Mouse (Mus musculus) embryonic facial prominence, embryonic 12.5 days (tissue): ENCODE data around the gene Col4a3bp. TPM values are rescaled to one million over a fixed set of nuclear protein-coding genes. Genes with fewer than 3 reads are reported as not detected.

ENCODE experiments used
- ATAC-seq: fragments of 200-750 bp; cut with Nextera tagmentation; 2 replicates; pipeline ENCODE4 v1.8.0; 2017; ENCODE audit not compliant: insufficient number of reproducible peaks, insufficient read depth, low FRiP score, low TSS enrichment
- H3K27ac ChIP-seq: fragments of 300-500 bp; sonication (generic); 2 replicates; pipeline ENCODE4 v1.5.1; 2016; ENCODE audit warnings: mild to moderate bottlenecking
- H3K27me3 ChIP-seq: fragments of 300-500 bp; sonication (generic); 2 replicates; pipeline ENCODE4 v1.6.1; 2016; ENCODE audit warnings: mild to moderate bottlenecking, moderate library complexity
- H3K36me3 ChIP-seq: fragments of 300-500 bp; sonication (generic); 2 replicates; pipeline ENCODE4 v1.6.1; 2016; ENCODE audit warnings: mild to moderate bottlenecking
- H3K4me1 ChIP-seq: fragments of 300-500 bp; sonication (generic); 2 replicates; pipeline ENCODE4 v1.6.1; 2016
- H3K4me2 ChIP-seq: fragments of 300-500 bp; sonication (generic); replicated peaks from 2 replicates; pipeline ENCODE4 v1.6.1; 2016; ENCODE audit warnings: mild to moderate bottlenecking, moderate library complexity
- H3K4me3 ChIP-seq: fragments of 300-500 bp; sonication (generic); 2 replicates; pipeline ENCODE4 v1.5.1; 2016; ENCODE audit warnings: mild to moderate bottlenecking
- H3K9ac ChIP-seq: fragments of 300-500 bp; sonication (generic); 2 replicates; pipeline ENCODE4 v1.6.1; 2016; ENCODE audit warnings: mild to moderate bottlenecking, moderate library complexity
- H3K9me3 ChIP-seq: fragments of 300-500 bp; sonication (generic); 2 replicates; pipeline ENCODE4 v1.6.1; 2016; ENCODE audit warnings: mild to moderate bottlenecking, moderate library complexity
- WGBS: fragments of 180-500 bp; shearing (Covaris S2); methylation state at CpG from one replicate; pipeline ENCODE4 v1.1.7; 2016; 5-methylcytosine and 5-hydroxymethylcytosine counted together
- polyA plus RNA-seq: library from polyadenylated mRNA; unstranded; fragments of >200 nt; fragmentation: Nextera tagmentation; extraction: Ambion mirVana; gene quantifications from 2 replicates; pipeline ENCODE4 v1.2.1, GENCODE M21; 2016

Col4a3bp gene
- polyA plus RNA-seq, 1 experiment from 2014 or later, result 10.7 TPM

DNA sequence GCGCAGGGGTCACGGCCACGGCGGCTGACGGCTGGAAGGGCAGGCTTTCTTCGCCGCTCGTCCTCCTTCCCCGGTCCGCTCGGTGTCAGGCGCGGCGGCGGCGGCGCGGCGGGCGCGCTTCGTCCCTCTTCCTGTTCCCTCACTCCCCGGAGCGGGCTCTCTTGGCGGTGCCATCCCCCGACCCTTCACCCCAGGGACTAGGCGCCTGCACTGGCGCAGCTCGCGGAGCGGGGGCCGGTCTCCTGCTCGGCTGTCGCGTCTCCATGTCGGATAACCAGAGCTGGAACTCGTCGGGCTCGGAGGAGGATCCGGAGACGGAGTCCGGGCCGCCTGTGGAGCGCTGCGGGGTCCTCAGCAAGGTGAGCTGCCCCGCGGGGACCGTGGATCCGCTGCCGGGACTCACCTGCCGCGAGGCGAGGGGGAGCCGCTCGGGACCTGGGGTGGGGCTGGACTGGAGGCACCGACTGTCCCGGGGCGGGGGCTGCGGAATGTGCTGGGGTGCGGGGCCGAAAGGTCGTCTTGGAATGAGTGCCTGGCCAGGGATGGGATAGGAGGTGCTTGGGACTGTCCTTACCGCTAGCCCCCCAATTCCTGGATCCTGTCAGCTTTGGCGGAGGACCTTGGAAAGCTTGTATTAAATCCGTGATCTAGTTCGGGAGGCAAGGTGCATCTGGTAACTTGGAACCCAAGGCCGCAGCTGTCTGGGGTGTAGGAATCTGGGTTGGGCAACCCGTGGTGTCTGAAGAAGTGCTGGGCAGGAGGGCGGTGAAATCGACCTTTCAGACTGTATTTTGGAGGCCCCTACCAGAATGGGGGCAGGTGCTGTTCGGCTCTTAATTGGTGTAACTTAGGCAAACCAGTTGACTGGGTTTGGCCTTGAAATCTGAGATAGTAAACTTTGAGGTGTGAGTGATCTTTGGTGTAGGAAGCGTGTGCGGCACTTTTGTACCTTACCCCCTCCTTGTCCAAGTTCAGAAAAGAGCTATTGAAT is 778 bp downstream of the Col4a3bp start:
- ATAC-seq, result peak; percentile 64
- H3K27ac ChIP-seq, result peak overlapping the region; percentile 88
- WGBS, result under 1% methylated on average over 72 of the region's 73 CpGs
- no peaks in the 10 kb centered on the region for H3K27me3 ChIP-seq
- H3K4me3 ChIP-seq, result peak overlapping the region; percentile 98
- peaks cover 10% of the 10 kb centered on the region; the same call in 1 of the 2 replicates for H3K4me1 ChIP-seq
- peak overlapping the region; percentile 79 for H3K4me2 ChIP-seq
- H3K9me3 ChIP-seq, result no peaks in the 10 kb centered on the region
- H3K36me3 ChIP-seq, result no peaks in the 10 kb centered on the region
- peak overlapping the region; percentile 93 for H3K9ac ChIP-seq

- H3K4me1 ChIP-seq, result peaks cover 10% of the 10 kb centered on the region; the same call in 1 of the 2 replicates
- WGBS, result 77% methylated on average over 2 of the region's 2 CpGs
- H3K27me3 ChIP-seq, result no peaks in the 10 kb centered on the region
- H3K27ac ChIP-seq, result no peak overlapping the region
- H3K9ac ChIP-seq, result no peak overlapping the region
- no peaks in the 10 kb centered on the region for H3K9me3 ChIP-seq
- no peak for ATAC-seq
- H3K4me3 ChIP-seq, result no peak overlapping the region
- no peak overlapping the region for H3K4me2 ChIP-seq
- no peaks in the 10 kb centered on the region for H3K36me3 ChIP-seq
These were observed 2.1 kb downstream of the Col4a3bp start for GRCm38 (mm10) chr13:96544506-96544905.

GRCm38 (mm10) chr13:96547250-96547649 is 4.8 kb downstream of the Col4a3bp start:
- 67% methylated on average over 1 of the region's 1 CpGs for WGBS
- H3K9me3 ChIP-seq, result no peaks in the 10 kb centered on the region
- no peak overlapping the region for H3K4me2 ChIP-seq
- no peaks in the 10 kb centered on the region for H3K27me3 ChIP-seq
- no peak overlapping the region for H3K27ac ChIP-seq
- H3K4me3 ChIP-seq, result no peak overlapping the region
- no peaks in the 10 kb centered on the region for H3K36me3 ChIP-seq
- H3K4me1 ChIP-seq, result peaks cover 7% of the 10 kb centered on the region; the same call in 1 of the 2 replicates
- ATAC-seq, result no peak
- no peak overlapping the region for H3K9ac ChIP-seq

DNA sequence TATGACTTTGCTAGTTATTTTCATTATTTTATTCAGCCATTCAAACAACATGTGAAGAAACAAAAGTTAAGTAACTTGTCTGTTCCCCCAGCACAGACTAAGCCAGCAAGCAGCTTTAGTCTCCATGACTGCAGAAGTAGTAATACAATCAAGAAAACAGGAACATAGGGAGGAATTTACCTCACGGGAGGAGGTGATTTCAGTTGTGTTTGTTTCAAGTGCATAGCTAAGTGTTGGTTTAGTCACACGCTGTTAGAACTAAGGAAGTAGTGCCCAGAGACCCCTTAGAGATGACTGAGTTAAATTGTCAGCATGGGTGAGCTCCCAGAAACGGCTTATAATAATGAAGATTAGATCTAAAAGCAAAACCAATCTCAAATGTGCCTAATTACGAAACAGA is 5.5 kb downstream of the Col4a3bp start:
- no peaks in the 10 kb centered on the region for H3K27me3 ChIP-seq
- H3K4me3 ChIP-seq, result no peak overlapping the region
- no peak for ATAC-seq
- H3K27ac ChIP-seq, result no peak overlapping the region
- H3K9me3 ChIP-seq, result no peaks in the 10 kb centered on the region
- peaks cover 7% of the 10 kb centered on the region; the same call in 1 of the 2 replicates for H3K4me1 ChIP-seq
- 65% methylated on average over 4 of the region's 4 CpGs for whole genome bisulfite sequencing
- H3K4me2 ChIP-seq, result no peak overlapping the region
- H3K9ac ChIP-seq, result no peak overlapping the region
- H3K36me3 ChIP-seq, result no peaks in the 10 kb centered on the region

DNA sequence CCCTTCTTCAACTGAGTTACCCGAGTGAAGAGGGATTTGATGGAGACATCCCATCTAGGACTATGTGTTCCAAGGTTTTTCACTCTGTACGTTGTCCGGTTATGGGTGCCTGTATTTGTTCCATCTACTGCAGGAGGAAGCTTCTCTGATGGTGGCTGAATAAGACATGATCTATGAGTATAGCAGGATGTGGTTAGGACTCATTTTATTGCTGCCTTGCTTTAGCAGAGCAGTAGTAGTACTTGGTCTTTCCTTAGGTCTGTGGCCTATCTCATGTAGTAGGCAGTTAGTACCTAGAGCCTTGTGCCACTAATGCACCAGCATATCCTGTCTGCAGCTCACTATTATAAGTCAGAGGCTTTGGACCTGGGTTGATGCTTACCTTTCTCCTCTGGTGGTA is 12.7 kb downstream of the Col4a3bp start:
- WGBS, result 93% methylated on average over 3 of the region's 3 CpGs
- H3K27me3 ChIP-seq, result no peaks in the 10 kb centered on the region
- H3K4me2 ChIP-seq, result no peak overlapping the region
- no peaks in the 10 kb centered on the region for H3K4me1 ChIP-seq
- H3K27ac ChIP-seq, result no peak overlapping the region
- H3K9ac ChIP-seq, result no peak overlapping the region
- H3K9me3 ChIP-seq, result no peaks in the 10 kb centered on the region
- no peaks in the 10 kb centered on the region for H3K36me3 ChIP-seq
- H3K4me3 ChIP-seq, result no peak overlapping the region
- ATAC-seq, result no peak

DNA sequence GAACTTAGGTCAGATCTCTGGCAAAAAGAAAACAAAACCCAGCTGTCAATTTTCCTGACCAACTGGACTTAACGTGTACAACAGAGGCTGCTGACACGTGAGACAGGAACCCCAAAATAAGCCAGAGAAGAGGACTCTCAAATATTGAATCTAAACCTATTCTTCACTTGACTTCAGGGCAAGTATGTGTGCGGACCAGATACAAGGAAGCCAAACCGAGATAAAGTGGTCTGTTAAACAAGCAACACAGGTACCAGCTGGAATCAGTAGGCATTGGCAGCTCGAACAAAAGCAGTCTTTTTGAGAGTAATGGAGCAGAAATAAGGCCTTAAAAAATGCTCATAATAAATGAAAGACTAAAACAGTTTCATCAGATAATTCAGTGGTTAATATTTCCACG is 25.6 kb downstream of the Col4a3bp start:
- 62% methylated on average over 6 of the region's 6 CpGs for WGBS
- H3K27me3 ChIP-seq, result no peaks in the 10 kb centered on the region
- no peak for ATAC-seq
- H3K36me3 ChIP-seq, result 0 out of 2 replicates have a peak, but pooled peaks cover 6% of the 10 kb centered on the region
- H3K9me3 ChIP-seq, result no peaks in the 10 kb centered on the region
- H3K27ac ChIP-seq, result no peak overlapping the region
- no peak overlapping the region for H3K9ac ChIP-seq
- no peaks in the 10 kb centered on the region for H3K4me1 ChIP-seq
- H3K4me3 ChIP-seq, result no peak overlapping the region
- no peak overlapping the region for H3K4me2 ChIP-seq

GRCm38 (mm10) chr13:96570313-96571015 is 28.0 kb downstream of the Col4a3bp start:
- no peak for ATAC-seq
- H3K27ac ChIP-seq, result no peak overlapping the region
- H3K4me3 ChIP-seq, result no peak overlapping the region
- 0 out of 2 replicates have a peak, but pooled peaks cover 7% of the 10 kb centered on the region for H3K36me3 ChIP-seq
- H3K9me3 ChIP-seq, result no peaks in the 10 kb centered on the region
- H3K9ac ChIP-seq, result no peak overlapping the region
- H3K4me2 ChIP-seq, result no peak overlapping the region
- H3K4me1 ChIP-seq, result no peaks in the 10 kb centered on the region
- no peaks in the 10 kb centered on the region for H3K27me3 ChIP-seq
- 41% methylated on average over 10 of the region's 10 CpGs for WGBS

DNA sequence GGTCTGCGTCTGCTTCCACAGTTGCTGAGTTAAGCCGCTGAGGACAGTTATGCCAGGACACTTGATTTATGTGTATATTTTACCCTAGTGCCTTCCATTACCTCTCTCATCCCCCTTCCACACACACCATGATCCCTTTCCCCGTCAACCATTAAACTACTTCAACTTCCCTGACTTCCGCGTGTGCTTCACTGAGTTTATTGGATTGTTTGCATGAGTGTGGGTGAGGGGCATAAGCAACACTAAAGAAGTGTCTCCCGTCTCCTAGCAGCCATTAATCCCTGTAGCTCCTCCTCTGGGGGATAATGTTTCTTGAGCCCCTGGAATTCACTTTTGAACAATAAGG is 28.6 kb downstream of the Col4a3bp start:
- 59% methylated on average over 6 of the region's 6 CpGs for WGBS
- no peaks in the 10 kb centered on the region for H3K27me3 ChIP-seq
- no peak overlapping the region for H3K4me3 ChIP-seq
- no peak for ATAC-seq
- no peak overlapping the region for H3K9ac ChIP-seq
- 0 out of 2 replicates have a peak, but pooled peaks cover 7% of the 10 kb centered on the region for H3K36me3 ChIP-seq
- H3K27ac ChIP-seq, result no peak overlapping the region
- no peaks in the 10 kb centered on the region for H3K9me3 ChIP-seq
- H3K4me2 ChIP-seq, result no peak overlapping the region
- no peaks in the 10 kb centered on the region for H3K4me1 ChIP-seq

GRCm38 (mm10) chr13:96574170-96574569 is 31.8 kb downstream of the Col4a3bp start:
- no peaks in the 10 kb centered on the region for H3K27me3 ChIP-seq
- ATAC-seq, result no peak
- H3K4me3 ChIP-seq, result no peak overlapping the region
- H3K4me2 ChIP-seq, result no peak overlapping the region
- no peaks in the 10 kb centered on the region for H3K9me3 ChIP-seq
- 82% methylated on average over 2 of the region's 2 CpGs for WGBS
- H3K4me1 ChIP-seq, result peaks cover 3% of the 10 kb centered on the region
- no peak overlapping the region for H3K9ac ChIP-seq
- H3K36me3 ChIP-seq, result 0 out of 2 replicates have a peak, but pooled peaks cover 7% of the 10 kb centered on the region
- H3K27ac ChIP-seq, result no peak overlapping the region

GRCm38 (mm10) chr13:96579104-96579503 is 36.7 kb downstream of the Col4a3bp start:
- Histone ChIP-seq H3K9ac (no peak overlapping the region), H3K4me1 (peaks cover 7% of the 10 kb centered on the region), H3K27ac (no peak overlapping the region), H3K36me3 (no peaks in the 10 kb centered on the region), H3K4me3 (no peak overlapping the region), H3K9me3 (no peaks in the 10 kb centered on the region), H3K4me2 (no peak overlapping the region), H3K27me3 (no peaks in the 10 kb centered on the region)
- no peak for ATAC-seq
- 47% methylated on average over 2 of the region's 2 CpGs for WGBS

DNA sequence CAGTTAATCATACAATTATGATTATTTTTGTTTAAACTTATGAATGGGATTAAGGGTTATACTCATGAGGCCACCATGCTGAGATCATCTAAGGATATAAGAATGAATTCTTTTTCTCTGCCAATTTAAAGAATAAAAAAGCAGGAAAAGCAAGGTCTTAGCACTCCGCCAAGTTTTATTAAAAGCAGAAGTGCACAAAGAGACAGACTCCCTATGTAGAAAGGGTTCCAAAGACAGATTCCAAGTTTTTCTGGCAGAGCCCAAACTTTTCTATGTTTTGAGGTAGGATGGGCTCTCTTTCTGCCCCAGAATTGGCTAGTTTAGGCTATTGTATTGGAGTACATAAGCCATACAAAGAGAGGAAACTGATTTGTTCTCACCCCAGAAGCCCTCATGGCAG is 37.6 kb downstream of the Col4a3bp start:
- Histone ChIP-seq H3K4me3 (no peak overlapping the region), H3K9me3 (no peaks in the 10 kb centered on the region), H3K36me3 (no peaks in the 10 kb centered on the region), H3K9ac (no peak overlapping the region), H3K4me2 (no peak overlapping the region), H3K4me1 (peaks cover 7% of the 10 kb centered on the region), H3K27ac (peak overlapping the region; percentile 60; the same call in 1 of the 2 replicates), H3K27me3 (no peaks in the 10 kb centered on the region)
- 41% methylated on average over 1 of the region's 1 CpGs for WGBS
- no peak for ATAC-seq

DNA sequence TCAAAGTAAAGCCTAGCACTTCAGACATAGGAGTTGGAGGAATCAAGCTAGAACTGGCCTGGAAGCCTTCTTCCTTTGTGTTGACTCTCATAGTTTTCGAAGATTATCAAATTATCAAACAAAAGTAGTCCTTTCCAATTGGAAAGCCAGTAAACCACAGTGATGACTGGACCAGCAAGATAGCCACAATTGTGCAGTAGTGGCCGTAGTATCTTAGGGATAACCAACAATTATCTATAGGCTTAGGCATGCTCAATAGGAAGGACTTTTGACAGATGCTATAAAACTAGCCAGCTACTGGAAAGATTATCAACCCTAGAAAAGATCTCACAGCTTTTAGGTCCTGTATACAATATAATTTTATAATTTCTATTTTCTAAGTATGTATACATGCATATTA is 41.8 kb downstream of the Col4a3bp start:
- no peak overlapping the region for H3K4me2 ChIP-seq
- no peak overlapping the region for H3K9ac ChIP-seq
- no peaks in the 10 kb centered on the region for H3K9me3 ChIP-seq
- H3K4me3 ChIP-seq, result no peak overlapping the region
- H3K4me1 ChIP-seq, result peaks cover 3% of the 10 kb centered on the region
- 91% methylated on average over 2 of the region's 2 CpGs for WGBS
- no peaks in the 10 kb centered on the region for H3K27me3 ChIP-seq
- no peak overlapping the region for H3K27ac ChIP-seq
- no peak for ATAC-seq
- H3K36me3 ChIP-seq, result no peaks in the 10 kb centered on the region
